Mouse (Mus musculus) brain, adult 10 weeks (tissue): ENCODE results near the gene Klf4. TPM values are rescaled to one million over a fixed set of nuclear protein-coding genes. Genes with fewer than 3 reads are reported as not detected.

Experiments
- polyA plus RNA-seq: library from polyadenylated mRNA; stranded (reverse); fragments of 350-450 nt; fragmentation: Illumina TruSeq; extraction: RNeasy Lipid Tissue Mini Kit (QIAGEN cat#74804); gene quantifications from one replicate; pipeline ENCODE4 v1.2.3, GENCODE M21; 2015; ENCODE audit warnings: low read depth, low replicate concordance

Klf4 gene
- 3.9 TPM for polyA plus RNA-seq

DNA sequence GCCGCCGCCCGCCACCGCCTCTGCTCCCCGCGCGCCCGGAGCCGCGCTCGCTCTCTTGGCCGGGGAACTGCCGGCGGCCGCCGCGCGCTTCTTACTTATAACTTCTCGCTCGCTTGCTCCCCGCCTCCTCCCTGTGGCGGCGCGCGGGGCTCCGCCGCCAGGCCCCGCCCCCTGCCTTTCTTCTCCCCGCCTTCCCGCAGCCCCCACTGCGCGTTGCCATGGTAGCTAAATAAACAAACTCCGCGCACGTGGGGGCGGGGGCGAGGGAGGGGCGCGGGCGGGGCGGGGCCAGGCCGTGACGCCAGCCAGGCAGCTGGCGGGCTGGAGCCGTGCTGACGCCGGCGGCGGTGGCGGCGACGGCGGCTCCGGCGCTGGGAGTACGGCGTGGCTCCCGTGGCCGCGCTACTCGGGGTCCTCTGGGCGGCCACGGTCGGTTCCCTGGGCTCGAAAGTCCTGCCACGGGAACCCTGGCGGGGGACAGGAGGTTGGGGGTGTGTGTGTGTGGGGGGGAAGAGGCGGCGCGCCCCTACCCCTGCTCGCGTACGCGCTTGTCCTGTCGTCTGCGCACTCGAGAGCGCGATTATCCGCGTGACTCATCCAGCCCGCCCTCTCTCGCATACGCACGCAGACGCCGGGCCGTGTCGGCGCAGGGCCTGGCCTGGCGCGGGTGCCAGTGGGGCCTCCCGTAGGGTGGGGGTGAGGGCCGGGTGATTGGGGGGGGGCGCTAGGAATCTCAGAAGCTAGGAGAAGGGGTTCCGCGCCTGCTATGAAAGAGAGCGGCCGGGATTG is at the start of gene Klf4:
Klf4 (minus strand) TSS at position 60 of the 789 bp plus-strand sequence.

Other genes with a start within 250 kb of the Klf4 start
- 144 TPM for gene Rad23b, start 182.4 kb downstream of the Klf4 start, polyA plus RNA-seq